Mouse (Mus musculus) ES-Bruce4 (cell line): ENCODE results near the gene Il17d.

Source experiments
- CTCF ChIP-seq: IDR thresholded peaks from one replicate; pipeline ENCODE4 v1.8.1; 2011; ENCODE audit warnings: low read depth, low read length
- POLR2A ChIP-seq: IDR thresholded peaks from one replicate; pipeline ENCODE4 v1.8.1; 2011; ENCODE audit warnings: low read length; ENCODE audit not compliant: insufficient read depth

GRCm38 (mm10) chr14:57527598-57527997, 3.0 kb downstream of the Il17d start:
- TF ChIP-seq CTCF (no peak), POLR2A (no peak)
